Mouse (Mus musculus) heart, postnatal 0 days (tissue): Measurements from ENCODE around the gene Rgs11. TPM values are rescaled to one million over a fixed set of nuclear protein-coding genes. Genes with fewer than 3 reads are reported as not detected.

ENCODE experiments used
- ATAC-seq: fragments of 200-750 bp; cut with Nextera tagmentation; 2 replicates; pipeline ENCODE4 v1.8.0; 2017; ENCODE audit warnings: low read depth, moderate number of reproducible peaks, moderate library complexity; ENCODE audit not compliant: insufficient read depth
- DNase-seq: peaks from one replicate; pipeline ENCODE4 v3.0.0-alpha.2; 2016; ENCODE audit warnings: low spot score
- H3K27ac ChIP-seq: fragments of 300-500 bp; sonication (generic); 2 replicates; pipeline ENCODE4 v1.5.1; 2014; ENCODE audit warnings: low read depth, mild to moderate bottlenecking
- H3K27me3 ChIP-seq: fragments of 300-500 bp; sonication (generic); 2 replicates; pipeline ENCODE4 v1.6.1; 2014; ENCODE audit warnings: low read length, mixed read lengths; ENCODE audit not compliant: control insufficient read depth, insufficient read depth
- H3K36me3 ChIP-seq: fragments of 300-500 bp; sonication (generic); replicated peaks from 2 replicates; pipeline ENCODE4 v1.6.1; 2014; ENCODE audit warnings: low read length, mixed read lengths; ENCODE audit not compliant: control insufficient read depth, insufficient read depth
- H3K4me1 ChIP-seq: fragments of 300-500 bp; sonication (generic); 2 replicates; pipeline ENCODE4 v1.6.1; 2014; ENCODE audit warnings: antibody characterized with exemption; ENCODE audit not compliant: control insufficient read depth, insufficient read depth
- H3K4me2 ChIP-seq: fragments of 300-500 bp; sonication (generic); 2 replicates; pipeline ENCODE4 v1.6.1; 2014; ENCODE audit warnings: low read depth, mild to moderate bottlenecking, low read length, moderate library complexity
- H3K4me3 ChIP-seq: fragments of 300-500 bp; sonication (generic); 2 replicates; pipeline ENCODE4 v1.5.1; 2014; ENCODE audit warnings: low read depth, low read length
- H3K9ac ChIP-seq: fragments of 300-500 bp; sonication (generic); replicated peaks from 2 replicates; pipeline ENCODE4 v1.6.1; 2014; ENCODE audit warnings: low read depth, low read length, mixed read lengths
- H3K9me3 ChIP-seq: fragments of 300-500 bp; sonication (generic); replicated peaks from 2 replicates; pipeline ENCODE4 v1.6.1; 2016; ENCODE audit warnings: low read length; ENCODE audit not compliant: control insufficient read depth
- CTCF ChIP-seq: IDR thresholded peaks from 2 replicates; pipeline ENCODE4 v1.5.1; 2016; ENCODE audit warnings: antibody characterized with exemption, control low read depth, low read depth
- EP300 ChIP-seq: IDR thresholded peaks from 2 replicates; pipeline ENCODE4 v1.6.1; 2016; ENCODE audit warnings: antibody characterized with exemption, low read depth
- WGBS: fragments of 180-500 bp; shearing (Covaris S2); extraction: QIAGEN DNeasy Blood & Tissue Kit; methylation state at CpG from one replicate; pipeline ENCODE4 v1.1.7; 2014; 5-methylcytosine and 5-hydroxymethylcytosine counted together
- polyA plus RNA-seq: library from polyadenylated mRNA; unstranded; fragments of >200 nt; fragmentation: Nextera tagmentation; extraction: Ambion mirVana; gene quantifications from 2 replicates; pipeline ENCODE4 v1.2.1, GENCODE M21; 2015
- total RNA-seq: library from RNA; depleted of rRNA; stranded (reverse); fragments of >200 nt; gene quantifications from 2 replicates; pipeline ENCODE4 v1.2.3, GENCODE M21; 2014; ENCODE audit warnings: low replicate concordance; rRNA removed

Rgs11 gene
- total and polyA plus RNA-seq, 2 experiments from 2014 or later = 1.5 to 6.4 TPM

GRCm38 (mm10) chr17:26252539-26253251 is 49.9 kb downstream of the Rgs11 start, which contains the start of gene Luc7l:
Luc7l (plus strand) TSS chr17:26252896.
- Histone ChIP-seq H3K27ac (peak within 1 kb of the TSS; percentile 99), H3K9me3 (no peaks in the 10 kb centered on the region), H3K36me3 (peaks cover 20% of the 10 kb centered on the region), H3K4me2 (peak within 1 kb of the TSS; percentile 94), H3K4me1 (peaks cover 12% of the 10 kb centered on the region), H3K27me3 (no peaks in the 10 kb centered on the region), H3K4me3 (peak within 1 kb of the TSS; percentile 96), H3K9ac (peak within 1 kb of the TSS; percentile 98)
- TF ChIP-seq CTCF (no peak), EP300 (peak; percentile 55; the same call in 1 of the 2 replicates)
- under 1% methylated on average over 43 of the region's 43 CpGs for WGBS
- peak; percentile 95 for DNase-seq
- peak; percentile 96 for ATAC-seq

- peak overlapping the region; percentile 98 for H3K9ac ChIP-seq
- peaks cover 12% of the 10 kb centered on the region for H3K4me1 ChIP-seq
- H3K27me3 ChIP-seq = no peaks in the 10 kb centered on the region
- no peak for DNase-seq
- WGBS = under 1% methylated on average over 24 of the region's 24 CpGs
- no peak for ATAC-seq
- H3K4me2 ChIP-seq = peak overlapping the region; percentile 94
- H3K36me3 ChIP-seq = peaks cover 27% of the 10 kb centered on the region
- no peaks in the 10 kb centered on the region for H3K9me3 ChIP-seq
- peak overlapping the region; percentile 96 for H3K4me3 ChIP-seq
- peak overlapping the region; percentile 99 for H3K27ac ChIP-seq
- TF ChIP-seq EP300 (no peak), CTCF (no peak)
These were observed 50.6 kb downstream of the Rgs11 start for GRCm38 (mm10) chr17:26253399-26253798.

DNA sequence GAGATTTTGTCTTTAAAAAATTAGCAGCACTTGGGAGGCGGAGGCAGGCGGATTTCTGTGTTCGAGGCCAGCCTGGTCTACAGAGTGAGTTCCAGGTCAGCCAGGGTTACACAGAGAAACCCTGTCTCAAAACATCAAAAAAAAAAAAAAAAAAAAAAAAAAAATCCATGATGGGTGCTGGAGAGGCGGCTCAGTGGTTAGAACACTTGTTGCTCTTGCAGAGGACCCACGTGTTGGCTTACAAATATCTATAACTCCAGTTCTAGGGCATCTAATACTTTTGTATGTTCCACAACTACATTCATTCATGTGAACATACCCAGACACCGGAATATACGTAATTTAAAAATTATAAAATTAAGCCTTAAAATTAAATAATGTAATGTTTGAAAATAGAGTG is 52.6 kb downstream of the Rgs11 start:
- peaks cover 12% of the 10 kb centered on the region for H3K4me1 ChIP-seq
- DNase-seq = no peak
- TF ChIP-seq EP300 (no peak), CTCF (no peak)
- ATAC-seq = no peak
- H3K36me3 ChIP-seq = peaks cover 41% of the 10 kb centered on the region
- H3K4me2 ChIP-seq = no peak overlapping the region
- H3K9ac ChIP-seq = no peak overlapping the region
- H3K4me3 ChIP-seq = no peak overlapping the region
- H3K27ac ChIP-seq = no peak overlapping the region
- WGBS = 91% methylated on average over 7 of the region's 7 CpGs
- H3K9me3 ChIP-seq = no peaks in the 10 kb centered on the region
- no peaks in the 10 kb centered on the region for H3K27me3 ChIP-seq

Other genes starting within 250 kb of the Rgs11 start
- gene Capn15, start 217.2 kb upstream of the Rgs11 start, total RNA-seq = 6.0 and 8.7 TPM in 2 replicates
- 7.0 and 7.4 TPM in 2 replicates for gene Capn15, start 217.2 kb upstream of the Rgs11 start, polyA plus RNA-seq
- 7.9 and 12.4 TPM in 2 replicates for gene Rab11fip3, start 133.4 kb upstream of the Rgs11 start, total RNA-seq
- 6.1 and 8.7 TPM in 2 replicates for gene Rab11fip3, start 133.4 kb upstream of the Rgs11 start, polyA plus RNA-seq
- 35.3 and 44.6 TPM in 2 replicates for gene Decr2, start 112.6 kb upstream of the Rgs11 start, total RNA-seq
- gene Decr2, start 112.6 kb upstream of the Rgs11 start, polyA plus RNA-seq = 35.3 and 36.6 TPM in 2 replicates
- gene Nme4, start 107.3 kb upstream of the Rgs11 start, total RNA-seq = 28.5 and 60.6 TPM in 2 replicates
- 26.5 and 27.5 TPM in 2 replicates for gene Nme4, start 107.3 kb upstream of the Rgs11 start, polyA plus RNA-seq
- gene Tmem8, start 89.7 kb upstream of the Rgs11 start, total RNA-seq = 2.1 and 2.5 TPM in 2 replicates
- gene Tmem8, start 89.7 kb upstream of the Rgs11 start, polyA plus RNA-seq = 0.51 and 0.69 TPM in 2 replicates
- 213 and 275 TPM in 2 replicates for gene Mrpl28, start 79.5 kb upstream of the Rgs11 start, total RNA-seq
- 222 and 226 TPM in 2 replicates for gene Mrpl28, start 79.5 kb upstream of the Rgs11 start, polyA plus RNA-seq
- gene Axin1, start 64.3 kb upstream of the Rgs11 start, total RNA-seq = 15.9 and 21.2 TPM in 2 replicates
- gene Axin1, start 64.3 kb upstream of the Rgs11 start, polyA plus RNA-seq = 3.3 and 4.2 TPM in 2 replicates
- gene Pdia2, start 3.9 kb upstream of the Rgs11 start, total RNA-seq = 0.85 TPM in 1 of 2 replicates, not detected in the other
- gene Pdia2, start 3.9 kb upstream of the Rgs11 start, polyA plus RNA-seq = 0.10 TPM in 1 of 2 replicates, not detected in the other
- 0.58 and 1.9 TPM in 2 replicates for gene Arhgdig, start 4.8 kb downstream of the Rgs11 start, total RNA-seq
- 1.4 TPM in 2 replicates for gene Arhgdig, start 4.8 kb downstream of the Rgs11 start, polyA plus RNA-seq
- gene Fam234a, start 41.3 kb downstream of the Rgs11 start, total RNA-seq = 53.1 and 55.6 TPM in 2 replicates
- gene Fam234a, start 41.3 kb downstream of the Rgs11 start, polyA plus RNA-seq = 50.8 and 55.7 TPM in 2 replicates
- 36.7 and 41.5 TPM in 2 replicates for gene Luc7l, start 49.9 kb downstream of the Rgs11 start, total RNA-seq
- gene Luc7l, start 49.9 kb downstream of the Rgs11 start, polyA plus RNA-seq = 34.4 and 36.1 TPM in 2 replicates
- 66.1 and 143 TPM in 2 replicates for gene Neurl1b, start 211.9 kb downstream of the Rgs11 start, total RNA-seq
- gene Neurl1b, start 211.9 kb downstream of the Rgs11 start, polyA plus RNA-seq = 1.2 and 1.6 TPM in 2 replicates